Mouse (Mus musculus) limb, embryonic 14.5 days (tissue): ENCODE results near the gene Zfp759. TPM values are rescaled to one million over a fixed set of nuclear protein-coding genes. Genes with fewer than 3 reads are reported as not detected.
"Not testable (repeated sequence)": the region's sequence is repeated elsewhere in the genome, so short reads cannot be mapped to it uniquely, and the experiment has no call there.

Experiments used
- ATAC-seq: fragments of 200-750 bp; cut with Nextera tagmentation; 2 replicates; pipeline ENCODE4 v1.8.0; 2017; ENCODE audit warnings: low read depth, moderate number of reproducible peaks, moderate TSS enrichment; ENCODE audit not compliant: low FRiP score
- DNase-seq: peaks from one replicate; pipeline ENCODE4 v3.0.0-alpha.2; 2015; ENCODE audit warnings: low spot score
- H3K27ac ChIP-seq: fragments of 300-500 bp; sonication (generic); replicated peaks from 2 replicates; pipeline ENCODE4 v1.5.1; 2014; ENCODE audit warnings: low read depth, mild to moderate bottlenecking, low read length, moderate library complexity, mixed read lengths
- H3K27me3 ChIP-seq: fragments of 300-500 bp; sonication (generic); 2 replicates; pipeline ENCODE4 v1.6.1; 2014; ENCODE audit warnings: low read length, mixed read lengths; ENCODE audit not compliant: control insufficient read depth, insufficient read depth
- H3K36me3 ChIP-seq: fragments of 300-500 bp; sonication (generic); 2 replicates; pipeline ENCODE4 v1.6.1; 2014; ENCODE audit warnings: mild to moderate bottlenecking, low read length, moderate library complexity, mixed read lengths; ENCODE audit not compliant: control insufficient read depth, insufficient read depth
- H3K4me1 ChIP-seq: fragments of 300-500 bp; sonication (generic); 2 replicates; pipeline ENCODE4 v1.6.1; 2014; ENCODE audit warnings: antibody characterized with exemption, low read length, mixed read lengths; ENCODE audit not compliant: control insufficient read depth, insufficient read depth
- H3K4me2 ChIP-seq: fragments of 300-500 bp; sonication (generic); replicated peaks from 2 replicates; pipeline ENCODE4 v1.6.1; 2014; ENCODE audit warnings: low read depth, mild to moderate bottlenecking, low read length, moderate library complexity; ENCODE audit not compliant: severe bottlenecking
- H3K4me3 ChIP-seq: fragments of 300-500 bp; sonication (generic); replicated peaks from 2 replicates; pipeline ENCODE4 v1.5.1; 2014; ENCODE audit warnings: low read length
- H3K9ac ChIP-seq: fragments of 300-500 bp; sonication (generic); 2 replicates; pipeline ENCODE4 v1.6.1; 2014; ENCODE audit warnings: mild to moderate bottlenecking, low read depth, low read length, moderate library complexity; ENCODE audit not compliant: severe bottlenecking
- H3K9me3 ChIP-seq: fragments of 300-500 bp; sonication (generic); 2 replicates; pipeline ENCODE4 v1.6.1; 2016; ENCODE audit warnings: low read length; ENCODE audit not compliant: control insufficient read depth
- POLR2A ChIP-seq: fragments of 200-500 bp; IDR thresholded peaks from 2 replicates; pipeline ENCODE4 v1.8.0; 2012; ENCODE audit warnings: inconsistent platforms, mild to moderate bottlenecking, moderate library complexity, borderline replicate concordance; ENCODE audit not compliant: insufficient read depth, insufficient read length; ENCODE audit errors: extremely low read depth
- WGBS: fragments of 180-500 bp; shearing (Covaris S2); extraction: QIAGEN DNeasy Blood & Tissue Kit; methylation state at CpG from one replicate; pipeline ENCODE4 v1.1.7; 2014; 5-methylcytosine and 5-hydroxymethylcytosine counted together
- polyA plus RNA-seq, 2 experiments: library from polyadenylated mRNA; depleted of rRNA in 1 of 2; stranded (reverse) in 1 of 2; unstranded in 1 of 2; fragments of >200 nt; fragmentation: Nextera tagmentation in 1 of 2; extraction: Ambion mirVana in 1 of 2; gene quantifications; 2 replicates each; pipeline versions ENCODE4 v1.2.1 to v1.2.3; 2012 to 2014

Gene Zfp759
- polyA plus RNA-seq, 2 experiments = 1.7 to 2.8 TPM

GRCm38 (mm10) chr13:67113287-67113686 is 8.2 kb upstream of the Zfp759 start:
- Histone ChIP-seq H3K9me3 (no peaks in the 10 kb centered on the region), H3K36me3 (no peaks in the 10 kb centered on the region), H3K9ac (no peak overlapping the region), H3K4me2 (no peak overlapping the region), H3K4me1 (no peaks in the 10 kb centered on the region), H3K27ac (no peak overlapping the region), H3K4me3 (no peak overlapping the region), H3K27me3 (no peaks in the 10 kb centered on the region)
- 87% methylated on average over 2 of the region's 2 CpGs for WGBS
- no peak for DNase-seq
- no peak for ATAC-seq
- no peak for TF ChIP-seq POLR2A

- H3K4me3 ChIP-seq, H3K9ac ChIP-seq, H3K9me3 ChIP-seq, H3K27ac ChIP-seq, H3K4me2 ChIP-seq, H3K27me3 ChIP-seq, ATAC-seq, H3K4me1 ChIP-seq, DNase-seq, H3K36me3 ChIP-seq: not testable (repeated sequence)
- WGBS = 95% methylated on average over 8 of the region's 8 CpGs
Measured at GRCm38 (mm10) chr13:67116163-67116562, 5.3 kb upstream of the Zfp759 start, which contains the start of gene Rslcan18. TSS of gene Rslcan18 (minus strand) at chr13:67116263.

GRCm38 (mm10) chr13:67124460-67124859 is 3.0 kb downstream of the Zfp759 start:
- WGBS = 90% methylated on average over 1 of the region's 1 CpGs

GRCm38 (mm10) chr13:67127507-67127906 is 6.0 kb downstream of the Zfp759 start:
- ATAC-seq, H3K4me3 ChIP-seq, H3K27ac ChIP-seq, H3K9ac ChIP-seq, DNase-seq, H3K36me3 ChIP-seq, H3K9me3 ChIP-seq, H3K4me1 ChIP-seq, H3K27me3 ChIP-seq: not testable (repeated sequence)
- peak overlapping the region; percentile 65; the same call in 1 of the 2 replicates for H3K4me2 ChIP-seq
- 78% methylated on average over 10 of the region's 10 CpGs for WGBS

More at GRCm38 (mm10) chr13:67124460-67124859, 3.0 kb downstream of the Zfp759 start:
- H3K9me3 ChIP-seq = no peaks in the 10 kb centered on the region
- H3K4me1 ChIP-seq = 0 out of 2 replicates have a peak, but pooled peaks cover 2% of the 10 kb centered on the region
- H3K4me2 ChIP-seq = no peak overlapping the region
- no peak for ATAC-seq
- H3K27ac ChIP-seq = no peak overlapping the region
- no peak overlapping the region for H3K4me3 ChIP-seq
- DNase-seq = no peak
- H3K9ac ChIP-seq = no peak overlapping the region
- TF ChIP-seq POLR2A = no peak
- H3K27me3 ChIP-seq = no peaks in the 10 kb centered on the region
- no peaks in the 10 kb centered on the region for H3K36me3 ChIP-seq

- DNase-seq = peak; percentile 86
- under 1% methylated on average over 18 of the region's 18 CpGs for WGBS
- Histone ChIP-seq H3K4me2 (peak overlapping the region; percentile 65), H3K27ac (no peak overlapping the region; the same call in 1 of the 2 replicates), H3K9ac (peak overlapping the region; percentile 84), H3K4me3 (peak overlapping the region; percentile 68), H3K4me1 (0 out of 2 replicates have a peak, but pooled peaks cover 2% of the 10 kb centered on the region), H3K36me3 (no peaks in the 10 kb centered on the region), H3K9me3 (no peaks in the 10 kb centered on the region), H3K27me3 (no peaks in the 10 kb centered on the region)
- ATAC-seq = peak; percentile 95
- TF ChIP-seq POLR2A = 0 out of 2 replicates have a peak, but pooled peaks have one; percentile 18
Measured at GRCm38 (mm10) chr13:67128038-67128721, 6.7 kb downstream of the Zfp759 start.

- H3K27me3 ChIP-seq, ATAC-seq, DNase-seq, H3K4me1 ChIP-seq, H3K27ac ChIP-seq, H3K9ac ChIP-seq, H3K9me3 ChIP-seq, H3K4me3 ChIP-seq, H3K4me2 ChIP-seq, H3K36me3 ChIP-seq: not testable (repeated sequence)
- 56% methylated on average over 4 of the region's 4 CpGs for WGBS
Measured at GRCm38 (mm10) chr13:67166122-67166521, 44.7 kb downstream of the Zfp759 start.

- ATAC-seq = peak; percentile 98
- Histone ChIP-seq H3K4me3 (peak within 1 kb of the TSS; percentile 47), H3K4me2 (peak within 1 kb of the TSS; percentile 58), H3K9ac (peak within 1 kb of the TSS; percentile 57), H3K27ac (0 out of 2 replicates have a peak within 1 kb of the TSS, but pooled peaks have one; percentile 40)
- DNase-seq = peak; percentile 78
- H3K9me3 ChIP-seq, H3K36me3 ChIP-seq, H3K27me3 ChIP-seq, H3K4me1 ChIP-seq: not testable (repeated sequence)
- 2% methylated on average over 16 of the region's 17 CpGs for WGBS
Measured at GRCm38 (mm10) chr13:67172991-67173722, 51.7 kb downstream of the Zfp759 start, which contains the start of gene Rsl1. TSS of gene Rsl1 (plus strand) at chr13:67173182.
